Mouse (Mus musculus) gastrocnemius, adult 18-20 months (tissue): ENCODE data around the gene Serpinb6a. TPM values are rescaled to one million over a fixed set of nuclear protein-coding genes. Genes with fewer than 3 reads are reported as not detected.

Source experiments
- DNase-seq: peaks from one replicate; pipeline ENCODE4 v3.0.0; 2021; ENCODE audit warnings: low spot score
- total RNA-seq, 2 experiments: library from RNA; stranded (reverse); gene quantifications; 2 replicates each; pipeline ENCODE4 v1.2.3; 2021

Gene Serpinb6a
- total RNA-seq, 2 experiments from 2014 or later = 167 to 256 TPM

GRCm38 (mm10) chr13:33921699-33922098 lies 80.9 kb downstream of the Serpinb6a start:
- DNase-seq = no peak

- no peak for DNase-seq
Observed at GRCm38 (mm10) chr13:33921041-33921440, 81.6 kb downstream of the Serpinb6a start.

- DNase-seq = no peak
Observed at GRCm38 (mm10) chr13:33906821-33907220, 95.8 kb downstream of the Serpinb6a start.

DNA sequence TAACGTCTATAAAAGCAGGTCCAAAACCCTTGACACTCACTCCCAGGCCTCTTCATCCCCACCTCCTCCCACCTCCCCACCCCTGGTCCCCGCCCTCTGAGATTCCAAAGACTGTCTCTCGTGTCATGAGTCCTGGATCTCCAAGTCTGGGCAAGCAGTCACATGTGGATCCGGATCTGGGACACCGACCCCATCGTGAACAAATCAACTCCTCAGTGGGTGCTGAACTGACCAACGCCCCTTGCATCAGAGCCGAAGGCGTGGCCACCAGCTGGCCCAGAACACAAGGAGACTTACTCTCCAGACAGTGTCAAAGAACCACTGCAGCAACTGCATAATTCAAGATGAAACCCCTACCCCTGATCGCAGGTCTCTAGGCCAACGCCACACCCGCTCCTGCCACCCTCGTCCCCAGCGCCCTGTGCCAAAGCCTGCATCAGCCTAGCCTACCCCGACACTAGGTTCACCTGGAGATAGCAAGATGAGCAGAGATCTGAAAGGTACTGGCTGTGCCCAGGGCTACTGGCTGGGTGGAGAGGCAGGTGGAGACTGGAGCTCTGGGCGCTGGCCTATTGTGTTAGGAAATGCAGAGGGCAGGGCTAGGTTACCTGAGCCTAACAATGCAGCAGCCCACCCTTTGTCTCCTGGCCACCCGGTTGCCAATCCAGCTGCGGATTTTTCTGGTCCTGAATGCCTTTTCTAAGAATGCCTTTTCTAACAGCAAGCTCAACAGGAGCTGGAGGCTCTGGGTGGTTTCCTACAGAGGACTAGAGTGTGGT lies 97.2 kb downstream of the Serpinb6a start, which contains the start of gene Serpinb6c:
TSS of gene Serpinb6c (minus strand) at position 533 of the 779 bp plus-strand sequence.
- no peak for DNase-seq

DNA sequence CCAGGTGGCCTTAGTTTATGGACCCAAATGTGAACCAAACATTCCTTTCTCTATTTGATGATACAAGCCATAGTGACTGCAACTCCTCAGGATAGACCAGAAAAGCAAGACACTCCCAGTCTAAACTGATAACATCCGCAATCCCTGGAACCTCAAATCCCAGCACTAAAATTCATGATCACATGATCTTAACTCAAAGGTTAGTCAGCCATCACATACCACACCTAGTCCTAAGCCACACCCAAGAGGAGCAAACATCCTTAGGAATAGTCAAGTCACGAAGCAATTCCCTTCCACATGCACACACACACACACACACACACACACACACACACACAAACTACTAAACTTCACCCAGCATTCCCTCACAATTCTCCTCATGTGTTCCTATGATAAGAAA lies 99.3 kb downstream of the Serpinb6a start:
- DNase-seq = no peak

GRCm38 (mm10) chr13:33894207-33894606 lies 108.4 kb downstream of the Serpinb6a start:
- DNase-seq = no peak

Other genes with a start within 250 kb of the Serpinb6a start
- gene Serpinb6e, start 159.4 kb downstream of the Serpinb6a start, total RNA-seq = not detected
- under 1 TPM in 1 of 2 experiments, not detected in 1; 0.52 TPM for gene Serpinb6c, start 97.1 kb downstream of the Serpinb6a start, total RNA-seq
- gene Nqo2, start 38.1 kb downstream of the Serpinb6a start, total RNA-seq = 10 to 100 TPM; 13.2 to 17.2 TPM
- gene Ripk1, start 431 bp downstream of the Serpinb6a start, total RNA-seq = 1 to 10 TPM; 2.7 to 3.2 TPM
- 10 to 100 TPM; 23.7 to 25.8 TPM for gene Bphl, start 34.8 kb upstream of the Serpinb6a start, total RNA-seq
- gene Tubb2a, start 75.2 kb upstream of the Serpinb6a start, total RNA-seq = 10 to 100 TPM; 10.0 to 17.1 TPM
- 1 to 10 TPM; 1.6 to 2.8 TPM for gene Tubb2b, start 127.7 kb upstream of the Serpinb6a start, total RNA-seq
- gene Psmg4, start 160.2 kb upstream of the Serpinb6a start, total RNA-seq = 10 to 100 TPM; 14.8 to 23.0 TPM